Mouse (Mus musculus) hindbrain, embryonic 10.5 days (tissue): ENCODE data around the gene Rerg. TPM values are rescaled to one million over a fixed set of nuclear protein-coding genes. Genes with fewer than 3 reads are reported as not detected.
A peak's percentile ranks its signal among the peaks of the same experiment; 100 is the strongest.

Experiments
- DNase-seq: peaks from one replicate; pipeline ENCODE4 v3.0.0-alpha.2; 2017; ENCODE audit warnings: low spot score
- H3K27ac ChIP-seq: fragments of 300-500 bp; sonication (generic); 2 replicates; pipeline ENCODE4 v1.5.1; 2016; ENCODE audit warnings: mild to moderate bottlenecking, moderate library complexity
- H3K27me3 ChIP-seq: fragments of 300-500 bp; sonication (generic); 2 replicates; pipeline ENCODE4 v1.6.1; 2016; ENCODE audit warnings: mild to moderate bottlenecking; ENCODE audit not compliant: poor library complexity, insufficient read depth, severe bottlenecking
- H3K36me3 ChIP-seq: fragments of 300-500 bp; sonication (generic); 2 replicates; pipeline ENCODE4 v1.6.1; 2016; ENCODE audit warnings: mild to moderate bottlenecking, moderate library complexity
- H3K4me1 ChIP-seq: fragments of 300-500 bp; sonication (generic); replicated peaks from 2 replicates; pipeline ENCODE4 v1.6.1; 2016; ENCODE audit warnings: mild to moderate bottlenecking
- H3K4me3 ChIP-seq: fragments of 300-500 bp; sonication (generic); 2 replicates; pipeline ENCODE4 v1.5.1; 2016; ENCODE audit warnings: mild to moderate bottlenecking, moderate library complexity
- H3K9me3 ChIP-seq: fragments of 300-500 bp; sonication (generic); 2 replicates; pipeline ENCODE4 v1.6.1; 2016; ENCODE audit warnings: mild to moderate bottlenecking, moderate library complexity
- WGBS: fragments of 180-500 bp; shearing (Covaris S2); methylation state at CpG from one replicate; pipeline ENCODE4 v1.1.7; 2016; 5-methylcytosine and 5-hydroxymethylcytosine counted together
- polyA plus RNA-seq: library from polyadenylated mRNA; unstranded; fragments of >200 nt; fragmentation: Nextera tagmentation; extraction: Ambion mirVana; gene quantifications from 2 replicates; pipeline ENCODE4 v1.2.1, GENCODE M21; 2016

The Rerg gene
- polyA plus RNA-seq, 1 experiment from 2014 or later, result 1.5 TPM

- H3K4me1 ChIP-seq, result peaks cover 42% of the 10 kb centered on the region
- H3K9me3 ChIP-seq, result no peaks in the 10 kb centered on the region
- DNase-seq, result no peak
- no peaks in the 10 kb centered on the region for H3K36me3 ChIP-seq
- no peak overlapping the region for H3K4me3 ChIP-seq
- H3K27me3 ChIP-seq, result 0 out of 2 replicates have a peak, but pooled peaks cover 2% of the 10 kb centered on the region
- no peak overlapping the region for H3K27ac ChIP-seq
- WGBS, result 83% methylated on average over 8 of the region's 8 CpGs
Measured at GRCm38 (mm10) chr6:137138822-137139221, 31.5 kb downstream of the Rerg start.

DNA sequence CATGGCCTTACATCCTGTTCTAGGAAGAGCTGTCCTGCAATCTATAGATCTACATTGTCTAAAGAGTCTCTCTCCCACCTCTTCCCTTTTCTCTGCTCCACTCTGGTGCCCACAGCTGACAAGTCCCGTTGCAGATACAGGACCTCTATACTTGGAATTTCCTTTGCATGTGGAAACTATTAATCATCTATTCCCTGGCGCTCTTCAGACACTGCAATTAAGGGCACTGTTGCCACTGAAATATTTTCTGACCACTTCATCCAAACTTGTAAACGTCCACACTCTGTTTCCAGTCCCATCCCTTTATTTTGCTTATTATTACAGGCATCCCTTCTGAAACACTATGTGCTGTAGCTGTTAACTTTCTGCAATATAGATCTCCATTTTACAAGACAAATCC lies 31.9 kb downstream of the Rerg start:
- DNase-seq, result no peak
- Histone ChIP-seq H3K9me3 (no peaks in the 10 kb centered on the region), H3K4me1 (peaks cover 42% of the 10 kb centered on the region), H3K27me3 (0 out of 2 replicates have a peak, but pooled peaks cover 2% of the 10 kb centered on the region), H3K36me3 (no peaks in the 10 kb centered on the region), H3K27ac (no peak overlapping the region), H3K4me3 (no peak overlapping the region)
- 61% methylated on average over 3 of the region's 3 CpGs for WGBS

DNA sequence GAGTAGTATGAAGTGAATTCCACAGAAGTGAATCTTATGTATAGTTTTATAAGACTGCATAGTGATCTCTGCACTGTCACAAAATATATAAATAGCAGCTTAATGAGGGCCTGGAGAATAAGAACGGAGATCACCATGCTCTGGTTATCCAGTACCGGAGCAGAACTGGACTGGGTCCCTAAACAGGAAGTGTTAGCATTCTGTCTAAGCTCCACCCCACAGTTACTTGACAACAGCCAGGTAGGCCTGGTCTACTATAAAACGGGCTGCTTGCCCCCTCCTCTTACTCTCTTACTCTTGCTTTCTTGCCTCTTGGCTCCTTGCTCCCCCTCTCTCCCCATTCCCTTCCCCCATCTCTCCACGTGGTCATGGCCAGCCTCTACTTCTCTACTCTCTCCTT lies 33.9 kb downstream of the Rerg start:
- WGBS, result 83% methylated on average over 4 of the region's 4 CpGs
- Histone ChIP-seq H3K9me3 (no peaks in the 10 kb centered on the region), H3K4me1 (peaks cover 29% of the 10 kb centered on the region), H3K27me3 (0 out of 2 replicates have a peak, but pooled peaks cover 2% of the 10 kb centered on the region), H3K36me3 (no peaks in the 10 kb centered on the region), H3K4me3 (no peak overlapping the region), H3K27ac (no peak overlapping the region)
- no peak for DNase-seq

GRCm38 (mm10) chr6:137135506-137136391 lies 34.5 kb downstream of the Rerg start:
- H3K27me3 ChIP-seq, result 0 out of 2 replicates have a peak, but pooled peaks cover 2% of the 10 kb centered on the region
- 56% methylated on average over 20 of the region's 20 CpGs for WGBS
- H3K4me1 ChIP-seq, result peaks cover 25% of the 10 kb centered on the region
- H3K4me3 ChIP-seq, result no peak overlapping the region
- no peaks in the 10 kb centered on the region for H3K36me3 ChIP-seq
- H3K9me3 ChIP-seq, result no peaks in the 10 kb centered on the region
- 0 out of 2 replicates have a peak overlapping the region, but pooled peaks have one; percentile 18 for H3K27ac ChIP-seq
- no peak for DNase-seq

DNA sequence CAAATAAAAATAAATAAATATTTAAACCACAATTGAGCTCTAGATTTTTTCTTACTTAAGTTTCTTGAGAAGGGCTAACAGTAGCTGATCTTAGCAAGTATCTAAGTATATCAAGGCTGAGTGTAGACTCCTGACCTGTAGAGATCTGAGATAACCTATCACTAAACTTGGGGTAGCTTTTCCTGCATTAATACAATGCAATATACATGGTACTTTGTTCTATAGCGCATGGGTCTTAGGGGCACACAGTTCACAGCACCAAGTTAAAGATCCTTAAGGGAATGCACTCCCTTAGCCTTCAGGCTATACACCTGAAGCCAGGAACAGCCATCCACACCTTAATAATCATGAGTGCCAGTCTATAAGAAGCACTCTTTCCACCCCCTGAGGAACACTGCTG lies 38.5 kb downstream of the Rerg start:
- H3K27me3 ChIP-seq, result no peaks in the 10 kb centered on the region
- no peaks in the 10 kb centered on the region for H3K36me3 ChIP-seq
- no peak overlapping the region for H3K27ac ChIP-seq
- peaks cover 25% of the 10 kb centered on the region for H3K4me1 ChIP-seq
- no peaks in the 10 kb centered on the region for H3K9me3 ChIP-seq
- no peak overlapping the region for H3K4me3 ChIP-seq
- no peak for DNase-seq
- WGBS, result 85% methylated on average over 1 of the region's 1 CpGs

- 52% methylated on average over 6 of the region's 6 CpGs for WGBS
- peaks cover 29% of the 10 kb centered on the region for H3K4me1 ChIP-seq
- DNase-seq, result no peak
- no peaks in the 10 kb centered on the region for H3K9me3 ChIP-seq
- no peaks in the 10 kb centered on the region for H3K36me3 ChIP-seq
- H3K4me3 ChIP-seq, result no peak overlapping the region
- no peak overlapping the region for H3K27ac ChIP-seq
- no peaks in the 10 kb centered on the region for H3K27me3 ChIP-seq
Measured at GRCm38 (mm10) chr6:137131349-137131748, 38.9 kb downstream of the Rerg start.

- WGBS, result 71% methylated on average over 5 of the region's 5 CpGs
- no peak for DNase-seq
- H3K27ac ChIP-seq, result no peak overlapping the region
- peaks cover 15% of the 10 kb centered on the region for H3K4me1 ChIP-seq
- H3K4me3 ChIP-seq, result no peak overlapping the region
- H3K36me3 ChIP-seq, result no peaks in the 10 kb centered on the region
- no peaks in the 10 kb centered on the region for H3K9me3 ChIP-seq
- H3K27me3 ChIP-seq, result no peaks in the 10 kb centered on the region
Measured at GRCm38 (mm10) chr6:137126861-137127260, 43.4 kb downstream of the Rerg start.

GRCm38 (mm10) chr6:137126224-137126623 lies 44.1 kb downstream of the Rerg start:
- Histone ChIP-seq H3K4me1 (peaks cover 12% of the 10 kb centered on the region), H3K36me3 (no peaks in the 10 kb centered on the region), H3K27ac (0 out of 2 replicates have a peak overlapping the region, but pooled peaks have one; percentile 23), H3K27me3 (no peaks in the 10 kb centered on the region), H3K9me3 (no peaks in the 10 kb centered on the region), H3K4me3 (no peak overlapping the region)
- 41% methylated on average over 2 of the region's 2 CpGs for WGBS
- DNase-seq, result no peak

- Histone ChIP-seq H3K36me3 (no peaks in the 10 kb centered on the region), H3K27me3 (no peaks in the 10 kb centered on the region), H3K9me3 (no peaks in the 10 kb centered on the region), H3K27ac (no peak overlapping the region), H3K4me3 (no peak overlapping the region), H3K4me1 (peaks cover 12% of the 10 kb centered on the region)
- no peak for DNase-seq
- 87% methylated on average over 9 of the region's 9 CpGs for WGBS
Measured at GRCm38 (mm10) chr6:137125433-137125832, 44.9 kb downstream of the Rerg start.

DNA sequence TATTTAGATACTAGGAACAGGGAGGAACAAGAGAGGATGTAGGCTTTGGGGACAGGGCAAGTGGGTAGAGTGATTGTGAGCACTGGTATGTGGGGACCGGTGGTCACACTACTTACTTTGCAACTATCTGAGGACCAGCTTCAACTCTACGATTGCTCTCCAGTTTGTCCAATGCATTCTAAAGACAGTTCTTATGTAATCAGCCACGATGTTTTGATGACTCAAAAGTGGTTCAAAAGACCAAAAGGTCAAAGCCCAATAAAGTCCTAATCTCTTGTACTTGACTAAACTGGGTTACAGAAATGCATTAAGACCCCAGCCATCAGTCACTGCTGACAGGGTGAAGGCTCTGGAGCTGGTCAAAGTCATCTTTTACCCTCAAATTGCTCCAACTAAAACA lies 45.3 kb downstream of the Rerg start:
- WGBS, result 86% methylated on average over 3 of the region's 3 CpGs

DNA sequence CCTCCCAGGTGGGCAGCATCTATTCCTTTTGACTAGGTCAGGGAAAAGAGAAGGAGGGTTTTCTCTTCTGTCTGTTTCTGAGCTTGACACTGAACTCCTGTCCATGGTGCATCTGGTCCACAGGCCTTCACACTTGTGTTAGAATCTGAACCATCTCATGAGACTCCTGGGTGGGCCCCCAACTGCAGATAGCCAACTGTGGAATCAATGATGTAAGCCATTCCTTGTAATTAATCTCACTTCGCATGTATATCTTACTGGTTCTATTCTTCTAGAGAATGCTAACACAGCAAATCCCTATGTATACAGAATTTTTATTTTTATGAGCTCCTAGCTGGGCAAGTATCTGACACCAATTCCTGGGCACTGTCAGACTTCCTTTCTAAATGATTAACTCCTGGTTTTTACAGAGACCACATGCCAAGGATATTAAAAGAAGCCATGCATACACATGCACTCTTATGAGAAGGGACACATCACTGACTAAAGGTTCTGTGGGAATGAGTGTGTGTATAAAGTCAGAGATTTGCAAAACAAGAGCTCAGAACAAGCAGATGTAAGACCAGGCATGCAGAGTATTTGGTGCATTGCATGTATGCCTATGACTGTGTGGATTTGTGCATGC lies 53.3 kb downstream of the Rerg start:
- no peak overlapping the region for H3K4me3 ChIP-seq
- no peak overlapping the region for H3K27ac ChIP-seq
- DNase-seq, result no peak
- no peaks in the 10 kb centered on the region for H3K36me3 ChIP-seq
- no peaks in the 10 kb centered on the region for H3K9me3 ChIP-seq
- H3K4me1 ChIP-seq, result no peaks in the 10 kb centered on the region
- 96% methylated on average over 1 of the region's 1 CpGs for WGBS
- H3K27me3 ChIP-seq, result no peaks in the 10 kb centered on the region

More for the DNA sequence above, 45.3 kb downstream of the Rerg start:
- Histone ChIP-seq H3K36me3 (no peaks in the 10 kb centered on the region), H3K4me3 (no peak overlapping the region), H3K27me3 (no peaks in the 10 kb centered on the region), H3K27ac (no peak overlapping the region), H3K9me3 (no peaks in the 10 kb centered on the region), H3K4me1 (peaks cover 12% of the 10 kb centered on the region)
- no peak for DNase-seq

DNA sequence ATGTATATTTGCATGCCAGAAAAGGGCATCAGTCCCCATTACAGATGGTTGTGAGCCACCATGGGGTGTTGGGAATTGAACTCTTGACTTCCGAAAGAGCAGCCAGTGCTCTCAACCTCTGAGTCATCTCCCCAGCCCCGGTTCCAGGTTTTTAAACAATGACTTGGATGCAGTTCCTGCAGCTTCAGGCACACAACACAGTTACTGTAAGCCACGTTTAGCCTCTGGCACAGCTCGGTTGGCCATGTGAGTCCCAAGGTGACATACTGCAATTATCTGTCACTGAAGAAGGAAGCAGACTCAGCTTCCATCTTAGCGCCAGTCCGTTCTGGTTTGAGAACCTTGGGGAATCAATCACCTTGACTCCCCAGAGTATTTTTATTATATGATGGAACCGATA lies 55.4 kb downstream of the Rerg start:
- H3K4me3 ChIP-seq, result no peak overlapping the region
- no peaks in the 10 kb centered on the region for H3K9me3 ChIP-seq
- no peaks in the 10 kb centered on the region for H3K36me3 ChIP-seq
- no peak overlapping the region for H3K27ac ChIP-seq
- no peaks in the 10 kb centered on the region for H3K27me3 ChIP-seq
- WGBS, result 90% methylated on average over 7 of the region's 7 CpGs
- DNase-seq, result no peak
- H3K4me1 ChIP-seq, result no peaks in the 10 kb centered on the region

- WGBS, result 88% methylated on average over 9 of the region's 9 CpGs
- no peaks in the 10 kb centered on the region for H3K27me3 ChIP-seq
- H3K27ac ChIP-seq, result no peak overlapping the region
Measured at GRCm38 (mm10) chr6:137111266-137111813, 59.0 kb downstream of the Rerg start.

More at GRCm38 (mm10) chr6:137111266-137111813, 59.0 kb downstream of the Rerg start:
- H3K9me3 ChIP-seq, result no peaks in the 10 kb centered on the region
- DNase-seq, result no peak
- no peaks in the 10 kb centered on the region for H3K4me1 ChIP-seq
- no peaks in the 10 kb centered on the region for H3K36me3 ChIP-seq
- no peak overlapping the region for H3K4me3 ChIP-seq
